Mouse (Mus musculus): Measurements from ENCODE around the gene Trak1. TPM values are rescaled to one million over a fixed set of nuclear protein-coding genes. Genes with fewer than 3 reads are reported as not detected.

The Trak1 gene
- total RNA-seq, 1 experiment, result 18.9 TPM

DNA sequence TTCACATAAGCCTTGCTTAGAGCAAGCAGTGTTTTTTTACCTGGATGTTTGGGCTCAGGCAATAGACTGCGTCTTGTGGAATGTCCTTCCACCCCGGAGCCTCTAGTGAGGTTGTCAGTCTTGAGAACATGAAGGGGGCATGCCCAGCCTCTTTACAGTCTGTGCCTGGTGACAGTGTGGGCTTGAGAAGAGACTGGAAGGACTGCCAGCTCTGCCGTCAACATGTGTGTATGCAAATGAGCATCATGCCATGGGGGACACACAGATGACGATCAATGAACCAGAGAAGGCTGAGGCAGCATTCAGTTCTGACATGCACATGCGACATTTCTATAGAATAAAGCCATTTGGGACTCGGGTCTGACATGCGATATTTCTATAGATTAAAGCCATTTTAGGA lies 132.3 kb downstream of the Trak1 start:
- H3K36me3 ChIP-seq (ENCODE audit: control insufficient read depth, insufficient read depth, low read length, poor library complexity, severe bottlenecking), result no peaks in the 10 kb centered on the region; the same call in 1 of the 2 replicates
- DNase-seq (ENCODE audit: low read depth, low spot score), result no peak
- in situ Hi-C loops (cut with MboI; ENCODE audit: low sequenced_read_pairs in 2 of 2, unreplicated experiment in 2 of 2), result no loop called here
- H3K27ac ChIP-seq (ENCODE audit: insufficient read depth, low read depth, low read length, poor library complexity, severe bottlenecking), result no peak overlapping the region
- peaks cover 0 to 6% of the 10 kb centered on the region in 2 experiments; a peak in 1 of 4 replicates for H3K4me1 ChIP-seq (ENCODE audit: control insufficient read depth in 2 of 2, insufficient read depth in 2 of 2, low read length in 2 of 2, poor library complexity in 1 of 2)
- TF ChIP-seq MAFK (IDR thresholded peaks at IDR 0.05; ENCODE audit: insufficient read depth, low read depth, low read length) (no peak), HCFC1 (IDR thresholded peaks at IDR 0.05; ENCODE audit: borderline replicate concordance, insufficient read depth, low read length) (no peak), ZNF384 (IDR thresholded peaks at IDR 0.05; ENCODE audit: low read depth, low read length) (no peak), ZC3H11A (IDR thresholded peaks at IDR 0.05; ENCODE audit: borderline replicate concordance, low read depth, low read length) (no peak), CHD2 (IDR thresholded peaks at IDR 0.05; ENCODE audit: low read depth, low read length) (no peak)
- H3K4me3 ChIP-seq (ENCODE audit: insufficient read depth in 1 of 2, low read depth in 1 of 2, low read length in 2 of 2, poor library complexity in 1 of 2, severe bottlenecking in 1 of 2), result no peak overlapping the region
- no peaks in the 10 kb centered on the region for H3K9me3 ChIP-seq (ENCODE audit: control insufficient read depth, insufficient read depth, low read depth, low read length)
- H3K9ac ChIP-seq (ENCODE audit: insufficient read depth, low read depth, low read length, poor library complexity, severe bottlenecking), result no peak overlapping the region

DNA sequence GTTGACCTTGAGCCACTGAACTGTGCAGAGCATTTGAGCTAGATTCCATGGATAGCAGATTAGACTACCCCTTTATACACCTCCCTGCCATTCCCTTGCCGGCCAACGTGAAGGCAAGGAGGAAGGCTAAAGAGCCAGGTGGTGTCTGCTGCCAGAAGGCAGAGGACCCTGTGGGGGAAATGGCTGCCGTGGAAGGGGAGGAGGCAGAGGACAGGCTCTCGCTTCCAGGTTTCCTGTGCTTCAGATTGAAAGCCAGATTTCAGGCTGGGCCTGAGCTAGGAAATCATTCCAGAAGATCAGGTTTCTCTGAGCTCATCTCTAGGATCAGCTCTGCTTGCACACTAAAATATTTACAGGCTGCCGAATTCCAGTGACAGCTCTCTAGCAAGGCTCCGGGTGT lies 133.1 kb downstream of the Trak1 start:
- Histone ChIP-seq H3K4me1 (ENCODE audit: control insufficient read depth in 2 of 2, insufficient read depth in 2 of 2, low read length in 2 of 2, poor library complexity in 1 of 2) (peaks cover 0 to 6% of the 10 kb centered on the region in 2 experiments; a peak in 1 of 4 replicates), H3K9ac (ENCODE audit: insufficient read depth, low read depth, low read length, poor library complexity, severe bottlenecking) (no peak overlapping the region), H3K9me3 (ENCODE audit: control insufficient read depth, insufficient read depth, low read depth, low read length) (no peaks in the 10 kb centered on the region), H3K4me3 (ENCODE audit: insufficient read depth in 1 of 2, low read depth in 1 of 2, low read length in 2 of 2, poor library complexity in 1 of 2, severe bottlenecking in 1 of 2) (no peak overlapping the region), H3K27ac (ENCODE audit: insufficient read depth, low read depth, low read length, poor library complexity, severe bottlenecking) (no peak overlapping the region), H3K36me3 (ENCODE audit: control insufficient read depth, insufficient read depth, low read length, poor library complexity, severe bottlenecking) (no peaks in the 10 kb centered on the region; the same call in 1 of the 2 replicates)
- TF ChIP-seq MAFK (IDR thresholded peaks at IDR 0.05; ENCODE audit: insufficient read depth, low read depth, low read length) (no peak), ZC3H11A (IDR thresholded peaks at IDR 0.05; ENCODE audit: borderline replicate concordance, low read depth, low read length) (no peak), ZNF384 (IDR thresholded peaks at IDR 0.05; ENCODE audit: low read depth, low read length) (no peak), CHD2 (IDR thresholded peaks at IDR 0.05; ENCODE audit: low read depth, low read length) (no peak), HCFC1 (IDR thresholded peaks at IDR 0.05; ENCODE audit: borderline replicate concordance, insufficient read depth, low read length) (no peak)
- no peak for DNase-seq (ENCODE audit: low read depth, low spot score)
- in situ Hi-C loops (cut with MboI; ENCODE audit: low sequenced_read_pairs in 2 of 2, unreplicated experiment in 2 of 2), result no loop called here

DNA sequence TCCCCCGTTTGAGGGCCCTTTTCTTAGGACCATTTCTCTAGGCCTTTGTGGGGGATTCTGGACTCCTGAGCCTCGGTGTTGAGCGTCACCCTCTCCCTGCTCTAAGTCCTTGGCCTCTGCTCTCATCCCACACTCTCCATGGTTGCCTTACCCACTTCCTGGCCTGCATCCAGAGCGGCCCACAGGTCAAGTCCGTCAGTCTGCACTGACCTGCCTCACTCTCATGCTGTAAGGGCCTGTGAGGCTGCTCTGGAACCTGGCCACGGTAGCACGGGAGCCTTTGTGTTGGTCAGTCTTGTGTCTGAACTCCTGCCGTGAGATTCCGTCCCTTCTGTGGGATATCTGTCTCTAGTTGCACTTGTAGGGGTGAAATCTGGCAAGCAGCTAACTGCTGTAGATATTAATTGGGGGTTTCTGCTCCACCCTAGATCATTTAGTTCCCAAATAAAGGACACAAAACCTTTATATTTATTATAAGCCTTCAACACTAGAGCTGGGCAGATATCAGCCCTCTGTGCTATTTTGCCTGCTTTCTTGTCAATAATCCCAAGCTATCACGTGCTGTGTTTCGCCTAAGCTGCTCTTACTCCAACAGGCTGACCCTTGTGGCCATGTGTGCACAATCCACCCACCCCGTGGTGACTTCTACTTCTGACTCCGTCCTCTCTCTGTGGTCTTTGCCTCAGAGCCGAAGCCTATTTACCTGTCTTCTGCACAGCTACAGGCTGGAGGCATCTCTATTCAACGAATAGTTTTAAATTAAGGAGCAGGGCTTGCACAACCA lies 136.6 kb downstream of the Trak1 start:
- Histone ChIP-seq H3K27ac (ENCODE audit: insufficient read depth, low read depth, low read length, poor library complexity, severe bottlenecking) (no peak overlapping the region), H3K9ac (ENCODE audit: insufficient read depth, low read depth, low read length, poor library complexity, severe bottlenecking) (no peak overlapping the region), H3K4me1 (ENCODE audit: control insufficient read depth in 2 of 2, insufficient read depth in 2 of 2, low read length in 2 of 2, poor library complexity in 1 of 2) (peaks cover 0 to 6% of the 10 kb centered on the region in 2 experiments; a peak in 1 of 4 replicates), H3K9me3 (ENCODE audit: control insufficient read depth, insufficient read depth, low read depth, low read length) (no peaks in the 10 kb centered on the region), H3K4me3 (ENCODE audit: insufficient read depth in 1 of 2, low read depth in 1 of 2, low read length in 2 of 2, poor library complexity in 1 of 2, severe bottlenecking in 1 of 2) (no peak overlapping the region), H3K36me3 (ENCODE audit: control insufficient read depth, insufficient read depth, low read length, poor library complexity, severe bottlenecking) (no peaks in the 10 kb centered on the region; the same call in 1 of the 2 replicates)
- TF ChIP-seq ZNF384 (IDR thresholded peaks at IDR 0.05; ENCODE audit: low read depth, low read length) (no peak), ZC3H11A (IDR thresholded peaks at IDR 0.05; ENCODE audit: borderline replicate concordance, low read depth, low read length) (no peak), HCFC1 (IDR thresholded peaks at IDR 0.05; ENCODE audit: borderline replicate concordance, insufficient read depth, low read length) (no peak), MAFK (IDR thresholded peaks at IDR 0.05; ENCODE audit: insufficient read depth, low read depth, low read length) (no peak), CHD2 (IDR thresholded peaks at IDR 0.05; ENCODE audit: low read depth, low read length) (no peak)
- in situ Hi-C loops (cut with MboI; ENCODE audit: low sequenced_read_pairs in 2 of 2, unreplicated experiment in 2 of 2), result no loop called here
- no peak for DNase-seq (ENCODE audit: low read depth, low spot score)

DNA sequence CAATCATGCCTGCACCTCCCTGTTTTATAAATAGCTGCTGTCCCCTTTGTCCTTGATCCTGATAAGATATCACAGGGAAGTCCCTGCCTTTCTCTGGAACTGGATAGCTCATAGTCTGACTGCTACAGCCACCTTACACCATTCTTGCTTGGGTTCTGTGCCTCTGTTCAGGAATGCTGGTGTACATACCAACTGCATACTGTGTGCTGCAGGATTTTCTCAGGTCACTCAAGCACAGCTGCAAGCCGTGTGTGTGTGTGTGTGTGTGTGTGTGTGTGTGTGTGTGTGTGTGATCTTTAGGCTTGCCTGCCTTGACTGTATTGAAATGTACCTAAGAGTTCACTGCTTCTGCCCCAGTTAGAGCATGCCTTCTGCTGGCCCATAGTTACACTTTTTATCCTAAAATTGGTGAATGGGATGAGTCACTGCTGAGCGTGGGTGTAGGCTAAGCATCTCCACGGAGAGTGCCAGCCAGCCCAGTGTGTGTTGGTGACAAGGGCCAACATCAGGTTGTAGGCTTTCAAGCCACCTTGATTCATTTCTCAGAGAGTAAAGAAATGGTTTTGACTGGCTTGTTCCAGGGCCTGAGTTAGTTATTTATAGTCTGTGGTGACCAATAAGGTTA lies 138.1 kb downstream of the Trak1 start:
- no peak overlapping the region for H3K27ac ChIP-seq (ENCODE audit: insufficient read depth, low read depth, low read length, poor library complexity, severe bottlenecking)
- no peak overlapping the region for H3K9ac ChIP-seq (ENCODE audit: insufficient read depth, low read depth, low read length, poor library complexity, severe bottlenecking)
- H3K36me3 ChIP-seq (ENCODE audit: control insufficient read depth, insufficient read depth, low read length, poor library complexity, severe bottlenecking), result no peaks in the 10 kb centered on the region; the same call in 1 of the 2 replicates
- H3K4me3 ChIP-seq (ENCODE audit: insufficient read depth in 1 of 2, low read depth in 1 of 2, low read length in 2 of 2, poor library complexity in 1 of 2, severe bottlenecking in 1 of 2), result no peak overlapping the region
- DNase-seq (ENCODE audit: low read depth, low spot score), result no peak
- TF ChIP-seq ZC3H11A (IDR thresholded peaks at IDR 0.05; ENCODE audit: borderline replicate concordance, low read depth, low read length) (no peak), MAFK (IDR thresholded peaks at IDR 0.05; ENCODE audit: insufficient read depth, low read depth, low read length) (no peak), ZNF384 (IDR thresholded peaks at IDR 0.05; ENCODE audit: low read depth, low read length) (no peak), HCFC1 (IDR thresholded peaks at IDR 0.05; ENCODE audit: borderline replicate concordance, insufficient read depth, low read length) (no peak), CHD2 (IDR thresholded peaks at IDR 0.05; ENCODE audit: low read depth, low read length) (no peak)
- H3K9me3 ChIP-seq (ENCODE audit: control insufficient read depth, insufficient read depth, low read depth, low read length), result no peaks in the 10 kb centered on the region
- in situ Hi-C loops (cut with MboI; ENCODE audit: low sequenced_read_pairs in 2 of 2, unreplicated experiment in 2 of 2), result no loop called here
- peaks cover 0 to 6% of the 10 kb centered on the region in 2 experiments; a peak in 1 of 4 replicates for H3K4me1 ChIP-seq (ENCODE audit: control insufficient read depth in 2 of 2, insufficient read depth in 2 of 2, low read length in 2 of 2, poor library complexity in 1 of 2)

Data from ES-E14 (cell line).